Mouse (Mus musculus) heart, postnatal 0 days (tissue): Measurements from ENCODE around the gene Coro1a. TPM values are rescaled to one million over a fixed set of nuclear protein-coding genes. Genes with fewer than 3 reads are reported as not detected.

Experiments used
- ATAC-seq: fragments of 200-750 bp; cut with Nextera tagmentation; 2 replicates; pipeline ENCODE4 v1.8.0; 2017; ENCODE audit warnings: low read depth, moderate number of reproducible peaks, moderate library complexity; ENCODE audit not compliant: insufficient read depth
- DNase-seq: peaks from one replicate; pipeline ENCODE4 v3.0.0-alpha.2; 2016; ENCODE audit warnings: low spot score
- H3K27ac ChIP-seq: fragments of 300-500 bp; sonication (generic); 2 replicates; pipeline ENCODE4 v1.5.1; 2014; ENCODE audit warnings: low read depth, mild to moderate bottlenecking
- H3K27me3 ChIP-seq: fragments of 300-500 bp; sonication (generic); 2 replicates; pipeline ENCODE4 v1.6.1; 2014; ENCODE audit warnings: low read length, mixed read lengths; ENCODE audit not compliant: control insufficient read depth, insufficient read depth
- H3K36me3 ChIP-seq: fragments of 300-500 bp; sonication (generic); replicated peaks from 2 replicates; pipeline ENCODE4 v1.6.1; 2014; ENCODE audit warnings: low read length, mixed read lengths; ENCODE audit not compliant: control insufficient read depth, insufficient read depth
- H3K4me1 ChIP-seq: fragments of 300-500 bp; sonication (generic); 2 replicates; pipeline ENCODE4 v1.6.1; 2014; ENCODE audit warnings: antibody characterized with exemption; ENCODE audit not compliant: control insufficient read depth, insufficient read depth
- H3K4me2 ChIP-seq: fragments of 300-500 bp; sonication (generic); 2 replicates; pipeline ENCODE4 v1.6.1; 2014; ENCODE audit warnings: low read depth, mild to moderate bottlenecking, low read length, moderate library complexity
- H3K4me3 ChIP-seq: fragments of 300-500 bp; sonication (generic); 2 replicates; pipeline ENCODE4 v1.5.1; 2014; ENCODE audit warnings: low read depth, low read length
- H3K9ac ChIP-seq: fragments of 300-500 bp; sonication (generic); replicated peaks from 2 replicates; pipeline ENCODE4 v1.6.1; 2014; ENCODE audit warnings: low read depth, low read length, mixed read lengths
- H3K9me3 ChIP-seq: fragments of 300-500 bp; sonication (generic); replicated peaks from 2 replicates; pipeline ENCODE4 v1.6.1; 2016; ENCODE audit warnings: low read length; ENCODE audit not compliant: control insufficient read depth
- CTCF ChIP-seq: IDR thresholded peaks from 2 replicates; pipeline ENCODE4 v1.5.1; 2016; ENCODE audit warnings: antibody characterized with exemption, control low read depth, low read depth
- EP300 ChIP-seq: IDR thresholded peaks from 2 replicates; pipeline ENCODE4 v1.6.1; 2016; ENCODE audit warnings: antibody characterized with exemption, low read depth
- WGBS: fragments of 180-500 bp; shearing (Covaris S2); extraction: QIAGEN DNeasy Blood & Tissue Kit; methylation state at CpG from one replicate; pipeline ENCODE4 v1.1.7; 2014; 5-methylcytosine and 5-hydroxymethylcytosine counted together
- polyA plus RNA-seq: library from polyadenylated mRNA; unstranded; fragments of >200 nt; fragmentation: Nextera tagmentation; extraction: Ambion mirVana; gene quantifications from 2 replicates; pipeline ENCODE4 v1.2.1, GENCODE M21; 2015
- total RNA-seq: library from RNA; depleted of rRNA; stranded (reverse); fragments of >200 nt; gene quantifications from 2 replicates; pipeline ENCODE4 v1.2.3, GENCODE M21; 2014; ENCODE audit warnings: low replicate concordance; rRNA removed

Gene Coro1a
- total and polyA plus RNA-seq, 2 experiments from 2014 or later: 8.5 to 14.8 TPM

GRCm38 (mm10) chr7:126663646-126664045 is 43.9 kb downstream of the Coro1a start:
- no peak for TF ChIP-seq CTCF
- TF ChIP-seq EP300: no peak

GRCm38 (mm10) chr7:126659771-126660170 is 47.8 kb downstream of the Coro1a start:
- Histone ChIP-seq H3K36me3 (peaks cover 11% of the 10 kb centered on the region), H3K4me3 (no peak overlapping the region), H3K27ac (no peak overlapping the region), H3K4me2 (no peak overlapping the region), H3K9me3 (no peaks in the 10 kb centered on the region), H3K9ac (no peak overlapping the region), H3K4me1 (no peaks in the 10 kb centered on the region), H3K27me3 (no peaks in the 10 kb centered on the region)
- TF ChIP-seq CTCF (no peak), EP300 (no peak)
- ATAC-seq (no peak), DNase-seq (no peak)
- 78% methylated on average over 3 of the region's 3 CpGs for WGBS

More at GRCm38 (mm10) chr7:126663646-126664045, 43.9 kb downstream of the Coro1a start:
- Histone ChIP-seq H3K27me3 (no peaks in the 10 kb centered on the region), H3K4me2 (no peak overlapping the region), H3K9ac (no peak overlapping the region), H3K4me1 (no peaks in the 10 kb centered on the region), H3K9me3 (no peaks in the 10 kb centered on the region), H3K36me3 (peaks cover 26% of the 10 kb centered on the region), H3K4me3 (no peak overlapping the region), H3K27ac (0 out of 2 replicates have a peak overlapping the region, but pooled peaks have one; percentile 25)
- ATAC-seq (0 out of 2 replicates have a peak, but pooled peaks have one; percentile 14), DNase-seq (no peak)
- WGBS: 65% methylated on average over 8 of the region's 8 CpGs

DNA sequence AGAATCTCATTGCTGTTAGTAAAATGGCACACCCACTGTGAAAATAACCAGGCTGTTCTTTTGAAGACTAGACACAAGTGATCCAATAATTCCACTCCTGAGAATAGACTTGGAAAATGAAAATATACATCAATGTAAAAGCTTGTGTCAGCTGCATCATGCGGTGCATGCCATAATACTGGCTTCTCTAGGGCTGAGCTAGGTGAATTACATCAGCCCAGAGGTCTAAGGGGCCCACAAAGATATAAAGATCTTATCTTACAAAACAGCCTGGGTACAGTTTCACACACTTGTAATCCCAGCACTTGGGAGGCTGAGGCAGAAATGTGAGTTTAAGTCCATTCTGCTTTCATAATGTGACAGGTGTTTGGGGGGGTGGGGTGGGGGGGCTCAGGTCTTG is 50.1 kb downstream of the Coro1a start:
- ATAC-seq (no peak), DNase-seq (no peak)
- peaks cover 1% of the 10 kb centered on the region; the same call in 1 of the 2 replicates for H3K36me3 ChIP-seq
- no peak overlapping the region for H3K4me3 ChIP-seq
- 79% methylated on average over 1 of the region's 1 CpGs for WGBS
- no peak overlapping the region for H3K27ac ChIP-seq
- H3K4me2 ChIP-seq: no peak overlapping the region
- TF ChIP-seq CTCF (no peak), EP300 (no peak)
- no peaks in the 10 kb centered on the region for H3K9me3 ChIP-seq
- H3K9ac ChIP-seq: no peak overlapping the region
- H3K4me1 ChIP-seq: no peaks in the 10 kb centered on the region
- H3K27me3 ChIP-seq: no peaks in the 10 kb centered on the region

DNA sequence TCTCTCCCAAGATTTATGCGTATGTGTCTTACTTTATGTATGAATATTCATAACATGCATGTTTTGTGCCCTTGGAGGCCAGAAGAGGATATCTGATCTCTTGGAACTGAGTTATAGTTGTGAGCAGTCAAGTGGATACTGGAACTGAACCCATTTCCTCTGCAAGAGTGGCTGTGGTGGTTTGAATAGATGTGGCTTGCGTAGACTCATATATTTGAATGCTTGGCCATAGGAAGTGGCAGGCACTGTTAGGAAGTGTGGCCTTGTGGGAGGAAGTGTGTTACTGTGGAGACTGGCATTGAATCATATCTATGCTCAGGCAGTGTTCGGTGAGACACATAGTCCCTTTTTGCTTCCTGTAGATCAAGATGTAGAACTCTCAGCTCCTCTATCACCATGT is 51.9 kb downstream of the Coro1a start:
- ATAC-seq (no peak), DNase-seq (no peak)
- peak overlapping the region; percentile 43; the same call in 1 of the 2 replicates for H3K27ac ChIP-seq

DNA sequence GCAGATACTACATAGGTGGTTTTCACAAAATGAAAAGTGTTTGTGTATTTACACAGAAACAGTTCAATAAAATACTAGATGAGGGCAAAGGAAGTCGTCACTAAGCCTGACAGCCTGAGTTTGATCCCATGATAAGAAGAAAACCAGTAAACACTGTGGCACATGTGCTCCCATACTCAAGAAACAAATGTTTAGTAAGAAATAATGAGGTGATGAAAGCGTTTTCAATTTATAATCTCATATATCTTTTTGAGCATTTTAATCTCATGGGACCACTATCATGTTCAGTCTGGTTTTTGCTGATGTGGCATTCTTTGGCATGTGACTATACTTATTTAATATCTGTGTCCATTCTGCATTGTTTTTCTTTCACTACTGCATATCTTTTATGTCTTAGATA is 53.6 kb downstream of the Coro1a start:
- no peaks in the 10 kb centered on the region for H3K9me3 ChIP-seq
- ATAC-seq: no peak
- no peaks in the 10 kb centered on the region for H3K36me3 ChIP-seq
- H3K4me3 ChIP-seq: no peak overlapping the region
- no peak overlapping the region for H3K4me2 ChIP-seq
- TF ChIP-seq CTCF: no peak
- peaks cover 6% of the 10 kb centered on the region; the same call in 1 of the 2 replicates for H3K4me1 ChIP-seq
- DNase-seq: no peak
- H3K27ac ChIP-seq: no peak overlapping the region
- 71% methylated on average over 2 of the region's 2 CpGs for WGBS
- no peak overlapping the region for H3K9ac ChIP-seq
- no peaks in the 10 kb centered on the region for H3K27me3 ChIP-seq

More for the DNA sequence above, 51.9 kb downstream of the Coro1a start:
- Histone ChIP-seq H3K4me1 (no peaks in the 10 kb centered on the region), H3K27me3 (no peaks in the 10 kb centered on the region), H3K4me2 (no peak overlapping the region), H3K9me3 (no peaks in the 10 kb centered on the region), H3K36me3 (no peaks in the 10 kb centered on the region; the same call in 1 of the 2 replicates), H3K9ac (no peak overlapping the region), H3K4me3 (no peak overlapping the region)
- no peak for TF ChIP-seq CTCF
- no peak for TF ChIP-seq EP300
- 81% methylated on average over 3 of the region's 3 CpGs for WGBS

DNA sequence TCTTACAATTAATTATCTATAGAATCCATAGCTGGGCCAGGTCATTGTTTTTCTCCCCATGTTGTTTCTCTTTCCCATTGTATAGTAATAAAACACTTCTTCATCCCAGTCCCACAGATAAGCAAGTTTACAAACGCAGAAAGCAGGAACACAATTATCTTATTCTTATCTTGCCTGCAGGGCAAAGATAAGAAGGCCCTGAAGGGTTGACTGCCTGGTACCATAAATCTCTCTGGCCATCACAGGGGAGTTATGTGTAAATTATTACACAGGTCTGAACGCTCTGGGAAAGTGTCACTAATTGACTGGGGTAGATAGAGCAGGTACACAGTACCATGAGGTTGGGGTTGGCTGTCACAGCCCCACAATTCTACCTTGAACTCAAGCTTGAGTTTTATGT is 56.7 kb downstream of the Coro1a start:
- Histone ChIP-seq H3K4me2 (no peak overlapping the region), H3K27me3 (no peaks in the 10 kb centered on the region), H3K4me1 (peaks cover 11% of the 10 kb centered on the region; the same call in 1 of the 2 replicates), H3K9ac (no peak overlapping the region), H3K27ac (no peak overlapping the region), H3K4me3 (no peak overlapping the region), H3K9me3 (no peaks in the 10 kb centered on the region), H3K36me3 (no peaks in the 10 kb centered on the region)
- DNase-seq (no peak), ATAC-seq (no peak)
- TF ChIP-seq CTCF: no peak
- TF ChIP-seq EP300: no peak
- 47% methylated on average over 2 of the region's 2 CpGs for WGBS

Other genes starting within 250 kb of the Coro1a start
- gene Atp2a1, start 244.7 kb downstream of the Coro1a start, total RNA-seq: 0.92 and 3.8 TPM in 2 replicates
- 0.40 and 0.92 TPM in 2 replicates for gene Atp2a1, start 244.7 kb downstream of the Coro1a start, polyA plus RNA-seq
- 22.6 and 30.3 TPM in 2 replicates for gene Sh2b1, start 232.4 kb downstream of the Coro1a start, total RNA-seq
- gene Sh2b1, start 232.4 kb downstream of the Coro1a start, polyA plus RNA-seq: 34.4 and 34.5 TPM in 2 replicates
- gene Tufm, start 220.4 kb downstream of the Coro1a start, total RNA-seq: 151 and 153 TPM in 2 replicates
- 199 and 205 TPM in 2 replicates for gene Tufm, start 220.4 kb downstream of the Coro1a start, polyA plus RNA-seq
- 21.8 and 35.6 TPM in 2 replicates for gene Atxn2l, start 204.3 kb downstream of the Coro1a start, total RNA-seq
- gene Atxn2l, start 204.3 kb downstream of the Coro1a start, polyA plus RNA-seq: 13.4 and 14.1 TPM in 2 replicates
- gene Eif3c, start 141.4 kb downstream of the Coro1a start, total RNA-seq: 88.8 and 103 TPM in 2 replicates
- gene Eif3c, start 141.4 kb downstream of the Coro1a start, polyA plus RNA-seq: 108 and 114 TPM in 2 replicates
- not detected in 2 replicates for gene Apobr, start 122.8 kb downstream of the Coro1a start, total RNA-seq
- 0.34 and 0.40 TPM in 2 replicates for gene Apobr, start 122.8 kb downstream of the Coro1a start, polyA plus RNA-seq
- 14.8 and 17.1 TPM in 2 replicates for gene Cln3, start 122.0 kb downstream of the Coro1a start, total RNA-seq
- gene Cln3, start 122.0 kb downstream of the Coro1a start, polyA plus RNA-seq: 14.9 and 17.0 TPM in 2 replicates
- not detected in 2 replicates for gene Il27, start 112.8 kb downstream of the Coro1a start, total RNA-seq
- not detected in 2 replicates for gene Il27, start 112.8 kb downstream of the Coro1a start, polyA plus RNA-seq
- gene Nupr1, start 76.9 kb downstream of the Coro1a start, total RNA-seq: 1.3 and 4.1 TPM in 2 replicates
- 8.9 and 13.0 TPM in 2 replicates for gene Nupr1, start 76.9 kb downstream of the Coro1a start, polyA plus RNA-seq
- gene Sgf29, start 58.5 kb downstream of the Coro1a start, total RNA-seq: 15.9 and 20.7 TPM in 2 replicates
- 21.9 and 25.3 TPM in 2 replicates for gene Sgf29, start 58.5 kb downstream of the Coro1a start, polyA plus RNA-seq
- gene Sult1a1, start 31.4 kb downstream of the Coro1a start, total RNA-seq: 64.2 and 78.2 TPM in 2 replicates
- 24.8 and 30.4 TPM in 2 replicates for gene Sult1a1, start 31.4 kb downstream of the Coro1a start, polyA plus RNA-seq
- gene Bola2, start 12.4 kb downstream of the Coro1a start, total RNA-seq: 29.3 and 36.5 TPM in 2 replicates
- gene Bola2, start 12.4 kb downstream of the Coro1a start, polyA plus RNA-seq: 89.0 and 93.7 TPM in 2 replicates
- gene Slx1b, start 12.0 kb downstream of the Coro1a start, total RNA-seq: 6.2 and 12.6 TPM in 2 replicates
- gene Slx1b, start 12.0 kb downstream of the Coro1a start, polyA plus RNA-seq: 4.9 and 6.3 TPM in 2 replicates
- gene Mapk3, start 51.8 kb upstream of the Coro1a start, total RNA-seq: 59.2 and 69.4 TPM in 2 replicates
- 51.9 and 53.0 TPM in 2 replicates for gene Mapk3, start 51.8 kb upstream of the Coro1a start, polyA plus RNA-seq
- gene Gdpd3, start 58.5 kb upstream of the Coro1a start, total RNA-seq: 7.3 and 7.9 TPM in 2 replicates
- gene Gdpd3, start 58.5 kb upstream of the Coro1a start, polyA plus RNA-seq: 0.69 and 0.77 TPM in 2 replicates
- 88.9 and 146 TPM in 2 replicates for gene Ypel3, start 69.2 kb upstream of the Coro1a start, total RNA-seq
- gene Ypel3, start 69.2 kb upstream of the Coro1a start, polyA plus RNA-seq: 84.1 and 111 TPM in 2 replicates
- gene Tbx6, start 73.7 kb upstream of the Coro1a start, total RNA-seq: 0.23 and 1.3 TPM in 2 replicates
- gene Tbx6, start 73.7 kb upstream of the Coro1a start, polyA plus RNA-seq: 0.07 TPM in 1 of 2 replicates, not detected in the other
- 93.7 and 118 TPM in 2 replicates for gene Ppp4c, start 84.7 kb upstream of the Coro1a start, total RNA-seq
- gene Ppp4c, start 84.7 kb upstream of the Coro1a start, polyA plus RNA-seq: 75.8 and 77.4 TPM in 2 replicates
- gene Fam57b, start 89.9 kb upstream of the Coro1a start, total RNA-seq: 0.99 and 2.9 TPM in 2 replicates
- gene Fam57b, start 89.9 kb upstream of the Coro1a start, polyA plus RNA-seq: 2.6 and 3.0 TPM in 2 replicates
- gene 4930451I11Rik, start 123.9 kb upstream of the Coro1a start, total RNA-seq: not detected in 2 replicates
- gene 4930451I11Rik, start 123.9 kb upstream of the Coro1a start, polyA plus RNA-seq: not detected in 2 replicates
- 0.73 TPM in 1 of 2 replicates, not detected in the other for gene Doc2a, start 139.6 kb upstream of the Coro1a start, total RNA-seq
- gene Doc2a, start 139.6 kb upstream of the Coro1a start, polyA plus RNA-seq: not detected in 2 replicates
- gene Hirip3, start 154.2 kb upstream of the Coro1a start, total RNA-seq: 2.6 and 5.3 TPM in 2 replicates
- 6.6 and 8.6 TPM in 2 replicates for gene Hirip3, start 154.2 kb upstream of the Coro1a start, polyA plus RNA-seq
- 16.6 and 29.5 TPM in 2 replicates for gene Ino80e, start 154.6 kb upstream of the Coro1a start, total RNA-seq
- 35.8 and 37.0 TPM in 2 replicates for gene Ino80e, start 154.6 kb upstream of the Coro1a start, polyA plus RNA-seq
- gene Taok2, start 176.9 kb upstream of the Coro1a start, total RNA-seq: 47.4 and 47.9 TPM in 2 replicates
- gene Taok2, start 176.9 kb upstream of the Coro1a start, polyA plus RNA-seq: 17.9 and 20.9 TPM in 2 replicates
- 19.9 and 30.0 TPM in 2 replicates for gene Tmem219, start 215.1 kb upstream of the Coro1a start, total RNA-seq
- 19.9 and 20.5 TPM in 2 replicates for gene Tmem219, start 215.1 kb upstream of the Coro1a start, polyA plus RNA-seq
- 6.8 and 8.2 TPM in 2 replicates for gene Kctd13, start 221.1 kb upstream of the Coro1a start, total RNA-seq
- gene Kctd13, start 221.1 kb upstream of the Coro1a start, polyA plus RNA-seq: 11.2 TPM in 2 replicates
- 0.23 TPM in 1 of 2 replicates, not detected in the other for gene Asphd1, start 241.8 kb upstream of the Coro1a start, total RNA-seq
- not detected in 2 replicates for gene Asphd1, start 241.8 kb upstream of the Coro1a start, polyA plus RNA-seq
- gene Sez6l2, start 242.8 kb upstream of the Coro1a start, total RNA-seq: 8.7 and 14.2 TPM in 2 replicates
- gene Sez6l2, start 242.8 kb upstream of the Coro1a start, polyA plus RNA-seq: 1.5 and 1.7 TPM in 2 replicates